Mouse (Mus musculus) heart, embryonic 10.5 days (tissue): Measurements from ENCODE around the gene Best1. TPM values are rescaled to one million over a fixed set of nuclear protein-coding genes. Genes with fewer than 3 reads are reported as not detected.

Source experiments
- DNase-seq: peaks from one replicate; pipeline ENCODE4 v3.0.0-alpha.2; 2017; ENCODE audit warnings: low spot score
- H3K27ac ChIP-seq: fragments of 300-500 bp; sonication (generic); 2 replicates; pipeline ENCODE4 v1.5.1; 2016; ENCODE audit warnings: mild to moderate bottlenecking
- H3K27me3 ChIP-seq: fragments of 300-500 bp; sonication (generic); 2 replicates; pipeline ENCODE4 v1.6.1; 2016; ENCODE audit warnings: mild to moderate bottlenecking; ENCODE audit not compliant: poor library complexity, insufficient read depth, severe bottlenecking
- H3K36me3 ChIP-seq: fragments of 300-500 bp; sonication (generic); 2 replicates; pipeline ENCODE4 v1.6.1; 2016; ENCODE audit warnings: mild to moderate bottlenecking, moderate library complexity
- H3K4me1 ChIP-seq: fragments of 300-500 bp; sonication (generic); 2 replicates; pipeline ENCODE4 v1.6.1; 2016; ENCODE audit warnings: mild to moderate bottlenecking
- H3K4me3 ChIP-seq: fragments of 300-500 bp; sonication (generic); 2 replicates; pipeline ENCODE4 v1.5.1; 2016; ENCODE audit warnings: mild to moderate bottlenecking, moderate library complexity
- H3K9me3 ChIP-seq: fragments of 300-500 bp; sonication (generic); 2 replicates; pipeline ENCODE4 v1.6.1; 2016; ENCODE audit warnings: mild to moderate bottlenecking, moderate library complexity
- WGBS: fragments of 180-500 bp; shearing (Covaris S2); methylation state at CpG from one replicate; pipeline ENCODE4 v1.1.7; 2016; 5-methylcytosine and 5-hydroxymethylcytosine counted together
- polyA plus RNA-seq: library from polyadenylated mRNA; unstranded; fragments of >200 nt; fragmentation: Nextera tagmentation; extraction: Ambion mirVana; gene quantifications from 2 replicates; pipeline ENCODE4 v1.2.1, GENCODE M21; 2016

Gene Best1
- polyA plus RNA-seq, 1 experiment from 2014 or later: 0.95 TPM

DNA sequence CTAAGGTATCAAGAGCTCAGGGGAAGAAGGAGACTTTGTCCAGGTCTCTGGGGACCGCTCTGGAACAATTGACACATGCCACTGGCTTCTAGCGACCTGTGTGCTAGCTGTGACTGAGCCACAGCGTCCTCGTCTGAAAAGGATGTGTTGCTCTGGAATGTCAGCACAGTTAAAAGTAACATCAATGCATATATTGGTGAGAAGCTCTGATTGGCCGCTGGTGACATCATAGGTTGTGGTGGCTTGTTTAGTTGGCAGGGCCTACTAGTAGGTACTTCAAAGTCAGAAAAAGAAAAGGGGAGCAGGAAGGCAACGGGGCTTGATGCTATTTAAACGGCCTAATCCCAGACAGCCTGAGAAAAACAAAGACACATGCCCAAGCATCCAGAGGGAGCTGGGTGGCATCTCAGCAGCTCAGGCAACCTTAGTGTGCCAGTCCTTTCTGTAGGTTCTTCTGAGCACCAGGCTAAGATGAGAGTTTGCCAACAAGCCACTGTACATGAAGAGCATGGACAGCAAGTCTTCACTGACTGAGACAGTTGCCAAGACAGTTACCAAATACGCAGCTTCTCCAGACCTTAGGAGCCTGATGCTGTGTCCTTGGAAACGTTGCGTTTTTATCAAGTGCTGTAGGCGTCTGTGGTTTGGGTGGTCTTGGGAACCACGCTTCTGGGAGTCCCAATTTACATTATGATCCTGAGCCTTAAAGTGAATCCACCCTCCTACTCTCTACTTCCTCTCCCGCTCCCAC, 2.5 kb downstream of the Best1 start:
- H3K4me1 ChIP-seq: peaks cover 6% of the 10 kb centered on the region
- DNase-seq: no peak
- H3K27ac ChIP-seq: no peak overlapping the region
- no peaks in the 10 kb centered on the region for H3K36me3 ChIP-seq
- H3K9me3 ChIP-seq: peaks cover 3% of the 10 kb centered on the region; the same call in 1 of the 2 replicates
- no peaks in the 10 kb centered on the region for H3K27me3 ChIP-seq
- H3K4me3 ChIP-seq: no peak overlapping the region
- 63% methylated on average over 13 of the region's 13 CpGs for WGBS

DNA sequence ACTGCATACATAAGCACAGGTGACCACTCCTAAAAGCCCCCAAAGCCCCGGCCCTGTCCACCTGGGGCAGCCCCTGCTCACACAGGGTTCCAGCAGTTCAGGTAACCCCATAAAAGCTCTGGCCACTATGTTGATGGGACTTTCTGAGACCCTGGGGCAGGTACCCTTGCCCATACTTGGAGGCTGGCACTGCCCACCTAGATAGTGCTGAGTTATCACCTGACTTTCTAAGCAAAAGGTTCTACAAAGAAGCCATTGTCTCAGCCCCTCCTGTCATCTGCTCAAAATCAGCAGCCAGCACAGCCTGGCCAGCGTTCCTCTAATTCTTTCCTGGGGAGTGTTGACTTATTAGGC, 3.4 kb downstream of the Best1 start:
- no peaks in the 10 kb centered on the region for H3K27me3 ChIP-seq
- H3K4me1 ChIP-seq: peaks cover 10% of the 10 kb centered on the region
- H3K27ac ChIP-seq: no peak overlapping the region
- DNase-seq: no peak
- no peaks in the 10 kb centered on the region for H3K36me3 ChIP-seq
- WGBS: 68% methylated on average over 2 of the region's 2 CpGs
- peaks cover 3% of the 10 kb centered on the region; the same call in 1 of the 2 replicates for H3K9me3 ChIP-seq
- H3K4me3 ChIP-seq: no peak overlapping the region

DNA sequence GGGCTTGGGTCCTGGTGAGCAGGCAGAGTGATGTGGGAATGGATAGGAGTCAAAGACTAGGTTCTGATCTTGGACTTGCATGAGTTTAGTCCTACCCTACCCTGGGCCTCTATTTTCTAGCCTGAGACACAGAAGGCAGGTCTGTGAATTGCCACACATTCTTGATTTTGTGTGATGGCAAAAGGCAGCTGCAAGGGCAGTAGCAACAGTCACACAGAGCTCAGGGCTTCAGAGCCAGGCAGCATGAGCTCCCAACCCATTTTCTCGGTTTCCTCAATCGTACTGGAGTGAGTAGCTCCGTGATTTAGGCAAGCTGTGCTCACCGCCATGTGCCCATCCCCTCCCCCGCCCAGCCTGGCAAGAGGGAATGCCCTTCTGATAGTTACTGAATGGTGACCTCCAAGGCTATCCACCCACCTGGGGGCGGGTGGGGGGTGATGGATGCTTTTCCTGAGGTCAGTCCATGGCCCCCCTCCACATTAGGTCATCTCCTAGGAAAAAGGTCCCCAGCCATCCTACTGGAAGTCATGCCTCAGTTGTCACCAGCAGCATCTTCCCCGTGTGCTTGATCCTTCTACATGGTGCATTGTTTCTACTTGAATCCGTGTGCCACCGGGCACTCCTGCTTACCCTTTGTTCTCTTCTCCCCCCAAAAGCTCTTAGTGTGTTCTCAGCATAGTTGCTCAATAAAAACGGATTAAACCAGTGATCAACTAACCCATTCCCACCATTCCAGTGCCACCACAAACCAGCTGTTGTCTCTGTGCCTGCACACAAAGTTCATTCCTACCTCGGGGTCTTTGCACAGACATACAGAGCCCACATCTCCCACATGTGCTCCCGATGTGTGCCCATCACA, 4.0 kb downstream of the Best1 start:
- H3K27ac ChIP-seq: no peak overlapping the region
- H3K9me3 ChIP-seq: peaks cover 2% of the 10 kb centered on the region; the same call in 1 of the 2 replicates
- no peak overlapping the region for H3K4me3 ChIP-seq
- peaks cover 17% of the 10 kb centered on the region for H3K4me1 ChIP-seq
- DNase-seq: no peak
- 0 out of 2 replicates have a peak, but pooled peaks cover 2% of the 10 kb centered on the region for H3K27me3 ChIP-seq
- 70% methylated on average over 12 of the region's 12 CpGs for WGBS
- H3K36me3 ChIP-seq: no peaks in the 10 kb centered on the region

DNA sequence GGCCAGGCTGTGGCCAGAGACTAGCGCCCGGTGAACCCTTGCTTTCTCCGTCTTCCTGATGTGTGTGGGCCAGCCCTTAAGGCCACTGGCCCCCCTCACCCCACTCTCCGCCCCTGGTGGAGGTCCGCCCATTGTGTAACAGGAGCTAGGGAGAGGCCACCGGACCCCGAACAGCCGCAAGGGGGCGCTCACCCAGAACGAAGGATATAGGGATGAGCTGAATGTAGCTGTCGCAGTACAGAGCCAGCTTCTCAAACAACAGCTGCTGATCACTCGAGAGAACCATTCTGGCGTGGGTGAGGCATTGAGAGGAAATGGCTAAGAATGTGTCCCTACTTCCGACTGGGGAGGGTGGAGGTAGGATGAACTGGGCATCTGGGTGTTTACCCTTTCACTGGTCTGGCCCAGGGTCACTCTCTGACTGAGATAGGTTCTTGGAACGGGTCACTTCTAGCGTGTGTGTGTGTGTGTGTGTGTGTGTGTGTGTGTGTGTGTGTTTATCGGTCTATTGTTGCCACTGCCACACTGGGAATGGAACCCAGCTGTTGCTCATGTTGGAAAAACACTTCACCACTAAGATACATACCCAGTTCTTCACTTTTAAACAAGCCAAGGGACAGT, 8.3 kb downstream of the Best1 start:
- Histone ChIP-seq H3K4me1 (peaks cover 22% of the 10 kb centered on the region), H3K27ac (peak overlapping the region; percentile 54), H3K36me3 (no peaks in the 10 kb centered on the region), H3K9me3 (no peaks in the 10 kb centered on the region), H3K27me3 (0 out of 2 replicates have a peak, but pooled peaks cover 12% of the 10 kb centered on the region), H3K4me3 (peak overlapping the region; percentile 51)
- peak; percentile 94 for DNase-seq
- 5% methylated on average over 17 of the region's 17 CpGs for WGBS

DNA sequence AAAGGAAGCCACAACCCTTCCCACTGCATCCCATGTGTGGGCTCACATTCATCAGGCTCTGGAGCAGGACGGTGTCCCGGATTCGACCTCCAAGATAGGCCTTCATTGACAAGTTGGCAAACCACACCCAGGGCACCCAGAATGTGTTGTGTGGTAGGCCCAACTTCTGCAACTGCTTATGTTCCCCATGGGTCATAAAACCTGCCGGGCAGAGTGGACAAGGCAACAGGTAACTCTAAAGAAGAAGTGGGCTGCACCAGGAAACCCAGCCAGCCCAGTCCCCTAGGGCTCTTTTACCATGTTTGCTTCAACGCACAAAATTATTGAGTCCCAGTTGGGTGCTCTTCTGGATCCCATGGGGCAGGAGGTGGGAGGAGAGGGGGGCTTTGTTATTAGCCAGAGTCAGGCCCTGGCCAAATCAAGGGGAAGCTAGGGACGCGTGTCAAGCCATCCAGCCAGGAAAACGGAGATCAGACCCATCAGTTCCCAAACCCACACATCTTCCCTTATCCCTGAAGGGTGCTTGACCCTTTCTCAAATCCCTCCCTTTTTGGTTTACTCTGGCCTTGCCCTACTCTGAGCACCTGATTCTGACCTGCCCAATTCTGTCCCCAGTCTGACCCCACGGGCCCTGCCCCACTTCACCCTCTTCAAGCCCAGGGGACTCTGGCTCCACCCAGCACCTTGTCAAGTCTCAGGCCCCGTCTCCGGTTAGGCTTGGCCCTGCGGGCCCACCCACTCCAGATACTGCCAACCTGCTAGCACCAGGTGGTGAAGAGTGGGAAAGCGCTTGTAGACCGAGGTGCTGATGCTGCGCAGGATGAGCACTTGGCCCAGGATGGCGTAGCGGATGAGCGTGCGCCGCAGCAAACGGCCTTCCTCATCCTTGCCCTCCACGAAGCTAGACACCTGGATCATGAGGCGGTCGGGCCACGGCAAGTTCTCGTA, 9.1 kb downstream of the Best1 start:
- WGBS: 43% methylated on average over 26 of the region's 26 CpGs
- no peak for DNase-seq
- Histone ChIP-seq H3K4me1 (peaks cover 26% of the 10 kb centered on the region), H3K27ac (peak overlapping the region; percentile 54), H3K27me3 (0 out of 2 replicates have a peak, but pooled peaks cover 12% of the 10 kb centered on the region), H3K36me3 (no peaks in the 10 kb centered on the region), H3K4me3 (peak overlapping the region; percentile 51), H3K9me3 (no peaks in the 10 kb centered on the region)

DNA sequence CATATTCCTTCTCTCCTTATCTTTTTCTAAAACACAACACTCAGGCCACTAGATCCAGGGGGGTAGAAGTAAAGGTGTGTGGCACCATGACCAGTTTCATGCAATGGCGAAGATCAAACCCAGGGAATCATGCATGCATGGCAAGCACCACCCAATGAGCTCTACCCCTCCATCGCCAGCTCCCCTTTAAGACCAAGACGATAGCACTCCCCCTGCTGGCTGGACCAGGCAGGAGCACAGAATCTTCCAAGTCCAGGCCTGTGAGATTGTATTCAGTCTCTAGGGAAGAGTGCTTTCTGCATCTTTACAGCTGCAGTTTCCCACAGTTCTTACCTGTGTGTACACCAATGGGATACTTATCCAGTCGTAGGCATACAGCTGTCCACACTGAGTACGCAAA, 10.1 kb downstream of the Best1 start:
- H3K27ac ChIP-seq: no peak overlapping the region
- 19% methylated on average over 5 of the region's 5 CpGs for WGBS

DNA sequence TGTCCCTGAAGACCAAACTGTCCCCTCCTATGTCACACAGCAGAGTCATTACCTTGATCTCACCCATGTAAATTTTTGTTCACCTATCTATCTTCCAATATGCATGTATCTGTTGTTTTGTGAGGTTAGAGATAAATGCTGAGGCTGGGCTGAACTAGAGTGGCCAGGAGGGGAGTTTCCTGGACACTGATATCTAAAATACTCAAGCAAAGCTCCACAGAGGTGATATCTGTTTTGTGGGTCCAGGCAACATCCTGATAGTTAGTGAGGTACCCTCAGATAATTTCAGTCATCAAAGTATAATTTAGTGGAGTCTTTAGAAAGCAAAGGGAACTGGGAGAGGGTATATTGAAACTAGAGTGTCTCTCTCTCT, 11.6 kb downstream of the Best1 start:
- Histone ChIP-seq H3K27me3 (0 out of 2 replicates have a peak, but pooled peaks cover 12% of the 10 kb centered on the region), H3K9me3 (no peaks in the 10 kb centered on the region), H3K36me3 (peaks cover 12% of the 10 kb centered on the region), H3K4me1 (peaks cover 25% of the 10 kb centered on the region), H3K4me3 (no peak overlapping the region), H3K27ac (no peak overlapping the region)
- DNase-seq: no peak

More for the DNA sequence above, 10.1 kb downstream of the Best1 start:
- peaks cover 25% of the 10 kb centered on the region for H3K4me1 ChIP-seq
- H3K4me3 ChIP-seq: no peak overlapping the region
- H3K27me3 ChIP-seq: 0 out of 2 replicates have a peak, but pooled peaks cover 12% of the 10 kb centered on the region
- peak; percentile 89 for DNase-seq
- no peaks in the 10 kb centered on the region for H3K36me3 ChIP-seq
- no peaks in the 10 kb centered on the region for H3K9me3 ChIP-seq

DNA sequence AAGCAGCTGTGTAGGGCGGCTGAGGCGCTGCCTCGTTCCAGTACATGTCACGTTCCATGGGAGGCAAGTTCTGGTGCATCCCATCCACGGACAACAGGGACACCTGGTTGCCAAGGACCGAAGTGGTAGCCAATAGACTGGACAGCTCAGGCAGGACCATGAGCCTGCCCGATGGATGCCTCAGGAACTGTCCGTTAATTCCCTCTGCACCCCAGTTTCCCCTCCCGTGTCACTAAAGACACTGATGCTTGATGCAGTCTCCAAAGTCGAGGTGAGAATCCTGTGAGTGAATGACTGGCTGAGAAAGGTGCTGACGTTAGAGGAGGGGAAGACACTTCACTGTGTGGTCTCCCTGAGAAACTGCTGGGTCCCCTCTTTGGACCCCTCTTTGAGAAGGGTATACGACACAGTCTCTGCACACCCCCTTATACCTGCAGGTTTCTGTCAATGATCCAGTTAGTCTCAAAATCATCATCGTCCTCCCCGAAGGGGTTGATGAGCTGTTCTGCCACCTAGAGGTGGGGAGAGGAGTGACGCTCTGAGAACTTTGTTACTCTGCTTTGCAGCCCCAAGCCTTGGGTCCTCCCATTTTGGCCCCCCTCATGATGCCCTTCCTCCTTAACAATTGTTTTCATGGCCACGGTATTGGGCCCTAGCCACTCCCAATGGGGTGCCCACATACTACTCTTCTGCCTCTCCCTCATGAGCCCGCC, 12.1 kb downstream of the Best1 start:
- 0 out of 2 replicates have a peak, but pooled peaks cover 12% of the 10 kb centered on the region for H3K27me3 ChIP-seq
- peaks cover 26% of the 10 kb centered on the region for H3K4me1 ChIP-seq
- 68% methylated on average over 17 of the region's 17 CpGs for WGBS
- no peaks in the 10 kb centered on the region for H3K9me3 ChIP-seq
- H3K4me3 ChIP-seq: no peak overlapping the region
- DNase-seq: no peak
- H3K27ac ChIP-seq: no peak overlapping the region
- peaks cover 17% of the 10 kb centered on the region for H3K36me3 ChIP-seq

DNA sequence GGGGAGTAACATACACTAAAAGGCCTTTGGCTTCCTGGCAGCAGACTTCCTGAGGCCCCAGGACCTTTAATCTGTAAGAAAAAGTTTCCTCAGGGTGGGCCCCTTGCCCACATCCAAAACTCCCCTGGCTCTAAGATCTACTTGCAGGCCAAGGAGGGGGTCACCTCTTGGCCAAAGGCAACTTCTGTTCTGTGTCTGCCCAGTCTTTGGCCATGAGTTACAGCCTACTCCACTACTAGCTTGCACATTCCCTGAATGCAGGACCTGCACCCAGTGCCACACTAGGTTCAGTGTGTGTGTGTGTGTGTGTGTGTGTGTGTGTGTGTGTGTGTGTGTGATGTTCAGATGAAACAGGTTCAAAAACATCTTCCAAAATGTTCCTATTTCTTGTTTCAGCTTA, 13.8 kb downstream of the Best1 start:
- no peak for DNase-seq
- H3K4me3 ChIP-seq: no peak overlapping the region
- H3K4me1 ChIP-seq: peaks cover 29% of the 10 kb centered on the region
- H3K36me3 ChIP-seq: peaks cover 23% of the 10 kb centered on the region
- peak overlapping the region; percentile 7; the same call in 1 of the 2 replicates for H3K27ac ChIP-seq
- no peaks in the 10 kb centered on the region for H3K9me3 ChIP-seq
- H3K27me3 ChIP-seq: 0 out of 2 replicates have a peak, but pooled peaks cover 11% of the 10 kb centered on the region

DNA sequence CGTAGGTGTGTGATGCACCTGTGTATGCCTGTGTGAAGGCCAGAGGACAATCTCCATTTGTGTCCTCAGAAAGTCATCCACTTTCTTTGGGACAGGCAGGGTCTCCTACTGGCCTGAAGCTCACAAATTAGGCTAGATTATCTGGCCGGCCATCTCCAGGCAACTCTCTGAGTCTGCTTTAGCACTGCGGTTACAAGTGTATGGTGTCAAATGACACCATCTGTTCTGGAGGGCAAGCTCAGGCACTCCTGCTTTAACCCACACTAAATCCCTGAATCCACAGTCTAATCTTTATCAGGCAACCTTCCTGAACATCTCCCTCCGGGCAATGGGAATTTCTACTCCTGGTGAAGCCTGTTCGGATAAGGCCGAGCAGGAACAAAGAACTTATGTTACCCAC, 14.2 kb downstream of the Best1 start:
- no peak overlapping the region for H3K27ac ChIP-seq
- 0 out of 2 replicates have a peak, but pooled peaks cover 7% of the 10 kb centered on the region for H3K27me3 ChIP-seq
- WGBS: 21% methylated on average over 6 of the region's 6 CpGs
- peaks cover 26% of the 10 kb centered on the region for H3K4me1 ChIP-seq
- peaks cover 23% of the 10 kb centered on the region for H3K36me3 ChIP-seq
- H3K9me3 ChIP-seq: no peaks in the 10 kb centered on the region
- no peak overlapping the region for H3K4me3 ChIP-seq
- DNase-seq: no peak

DNA sequence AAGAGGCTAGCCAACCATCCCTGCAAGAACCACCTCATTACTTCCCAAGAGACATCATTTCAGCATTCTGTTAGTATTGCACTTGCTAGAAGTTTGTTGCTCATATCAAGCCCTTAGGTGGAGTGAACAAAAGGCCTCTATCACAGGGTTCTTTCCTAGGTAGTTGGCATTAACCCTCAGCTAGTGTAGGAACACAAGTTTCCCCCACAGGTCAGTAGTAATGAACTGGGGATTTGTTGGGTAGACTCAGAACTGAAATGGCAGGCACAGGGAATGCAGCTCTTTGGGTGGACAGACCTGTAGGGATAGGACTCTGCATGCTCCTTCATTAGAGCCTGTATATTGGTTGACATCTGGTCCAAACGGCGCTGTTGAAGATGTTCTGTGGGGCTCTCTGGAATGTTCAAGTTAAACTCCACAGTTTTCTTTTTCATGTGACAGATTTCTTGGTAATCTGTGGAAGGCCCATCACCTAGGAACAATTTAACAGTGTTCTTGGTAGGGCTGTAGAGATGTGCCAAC, 15.5 kb downstream of the Best1 start:
- H3K27ac ChIP-seq: no peak overlapping the region
- no peak overlapping the region for H3K4me3 ChIP-seq
- 94% methylated on average over 2 of the region's 2 CpGs for WGBS
- no peaks in the 10 kb centered on the region for H3K27me3 ChIP-seq
- peaks cover 23% of the 10 kb centered on the region for H3K36me3 ChIP-seq
- H3K9me3 ChIP-seq: no peaks in the 10 kb centered on the region
- H3K4me1 ChIP-seq: peaks cover 33% of the 10 kb centered on the region
- DNase-seq: no peak
